Mouse (Mus musculus): ENCODE results near the gene Pou5f1. TPM values are rescaled to one million over a fixed set of nuclear protein-coding genes. Genes with fewer than 3 reads are reported as not detected.

Pou5f1 gene
- polyA plus RNA-seq, 1 experiment from 2014 or later = not detected

DNA sequence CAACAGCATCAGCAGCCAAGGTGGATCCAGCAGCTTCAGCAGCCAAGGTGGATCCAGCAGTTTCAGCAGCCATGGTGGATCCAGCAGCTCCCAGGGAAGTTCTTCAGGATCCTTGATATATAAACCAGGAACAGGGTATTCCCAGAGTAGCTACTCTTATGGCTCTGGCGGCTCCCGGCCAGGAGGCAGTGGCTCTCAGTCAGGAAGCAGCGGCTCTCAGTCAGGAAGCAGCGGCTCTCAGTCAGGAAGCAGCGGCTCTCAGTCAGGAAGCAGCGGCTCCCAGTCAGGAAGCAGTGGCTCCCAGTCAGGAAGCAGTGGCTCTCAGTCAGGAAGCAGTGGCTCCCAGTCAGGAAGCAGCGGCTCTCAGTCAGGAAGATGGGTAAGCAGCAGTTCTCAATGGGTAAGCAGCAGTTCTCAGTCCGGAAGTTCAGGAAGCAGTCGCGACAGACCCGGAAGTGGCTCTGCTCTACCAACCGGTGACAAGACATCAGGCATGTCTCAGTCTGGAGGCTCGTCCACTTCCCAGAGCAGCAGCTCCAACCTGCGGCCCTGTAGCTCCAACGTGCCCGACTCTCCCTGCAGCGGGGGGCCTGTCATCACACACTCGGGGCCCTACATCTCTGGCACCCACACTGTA is 49.1 kb downstream of the Pou5f1 start:
- Histone ChIP-seq H3K27ac (no peak overlapping the region), H3K4me2 (no peak overlapping the region), H3K9ac (no peak overlapping the region), H3K9me3 (replicated peaks) (no peaks in the 10 kb centered on the region; the same call in 1 of the 2 replicates), H3K27me3 (replicated peaks) (0 out of 2 replicates have a peak, but pooled peaks cover 3% of the 10 kb centered on the region), H3K4me1 (no peaks in the 10 kb centered on the region), H3K4me3 (no peak overlapping the region), H3K36me3 (no peaks in the 10 kb centered on the region)
- 73% methylated on average over 18 of the region's 18 CpGs for WGBS (ENCODE audit: insufficient replicate concordance)
- no peak for ATAC-seq

DNA sequence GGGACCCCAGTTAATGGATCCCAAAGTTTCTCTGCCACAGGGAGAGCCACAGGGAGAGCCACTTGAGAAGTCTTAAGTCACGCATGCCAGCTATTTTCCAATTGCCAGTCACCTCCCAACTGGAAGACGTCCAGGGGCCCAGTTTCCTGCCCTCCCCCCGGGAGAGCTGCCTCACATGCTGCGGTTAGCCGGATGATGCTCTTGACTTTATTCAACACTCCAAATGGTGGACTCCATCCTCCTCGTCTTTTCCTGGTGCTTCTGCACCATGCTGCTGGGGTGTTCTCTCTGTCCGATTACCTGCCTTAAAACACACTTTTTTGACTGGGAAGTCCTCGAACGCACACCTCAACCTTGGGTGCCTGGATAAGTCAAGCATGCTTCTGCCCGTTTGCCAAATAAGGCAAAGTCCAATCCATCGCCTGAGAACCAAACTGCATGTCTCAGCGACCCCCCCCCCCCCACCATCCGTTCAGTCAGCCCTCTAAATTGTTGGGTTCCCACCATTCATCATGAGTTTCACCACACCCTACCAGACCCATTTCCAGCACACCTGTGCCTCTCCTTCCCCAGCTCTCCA is 50.5 kb downstream of the Pou5f1 start:
- Histone ChIP-seq H3K27me3 (replicated peaks) (0 out of 2 replicates have a peak, but pooled peaks cover 3% of the 10 kb centered on the region), H3K27ac (no peak overlapping the region), H3K4me1 (no peaks in the 10 kb centered on the region), H3K9ac (no peak overlapping the region), H3K4me2 (no peak overlapping the region), H3K36me3 (no peaks in the 10 kb centered on the region), H3K4me3 (no peak overlapping the region), H3K9me3 (replicated peaks) (no peaks in the 10 kb centered on the region; the same call in 1 of the 2 replicates)
- WGBS (ENCODE audit: insufficient replicate concordance) = 77% methylated on average over 13 of the region's 13 CpGs
- ATAC-seq = no peak

DNA sequence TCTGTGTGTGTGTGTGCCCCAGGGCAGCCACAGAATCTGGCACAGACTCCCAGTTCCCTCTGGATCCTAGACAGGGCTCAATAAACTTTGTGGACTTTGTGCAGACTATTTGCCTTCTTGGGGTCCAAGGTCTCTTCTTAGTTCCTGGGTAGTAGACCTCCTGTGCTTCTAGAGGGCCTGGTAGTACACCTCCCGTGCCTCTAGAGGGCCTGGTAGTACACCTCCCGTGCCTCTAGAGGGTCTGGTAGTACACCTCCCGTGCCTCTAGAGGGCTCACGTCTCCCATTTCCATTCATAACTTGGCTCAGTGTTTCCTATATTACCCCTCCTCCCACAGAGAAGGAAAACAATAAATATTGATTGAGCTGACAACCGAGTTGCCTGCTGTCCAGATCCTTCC is 51.0 kb downstream of the Pou5f1 start:
- Histone ChIP-seq H3K27me3 (replicated peaks) (no peaks in the 10 kb centered on the region), H3K4me3 (no peak overlapping the region), H3K4me1 (no peaks in the 10 kb centered on the region), H3K36me3 (no peaks in the 10 kb centered on the region), H3K9me3 (replicated peaks) (no peaks in the 10 kb centered on the region; the same call in 1 of the 2 replicates), H3K4me2 (no peak overlapping the region), H3K9ac (no peak overlapping the region), H3K27ac (no peak overlapping the region)
- ATAC-seq = no peak
- WGBS (ENCODE audit: insufficient replicate concordance) = 35% methylated on average over 5 of the region's 5 CpGs

DNA sequence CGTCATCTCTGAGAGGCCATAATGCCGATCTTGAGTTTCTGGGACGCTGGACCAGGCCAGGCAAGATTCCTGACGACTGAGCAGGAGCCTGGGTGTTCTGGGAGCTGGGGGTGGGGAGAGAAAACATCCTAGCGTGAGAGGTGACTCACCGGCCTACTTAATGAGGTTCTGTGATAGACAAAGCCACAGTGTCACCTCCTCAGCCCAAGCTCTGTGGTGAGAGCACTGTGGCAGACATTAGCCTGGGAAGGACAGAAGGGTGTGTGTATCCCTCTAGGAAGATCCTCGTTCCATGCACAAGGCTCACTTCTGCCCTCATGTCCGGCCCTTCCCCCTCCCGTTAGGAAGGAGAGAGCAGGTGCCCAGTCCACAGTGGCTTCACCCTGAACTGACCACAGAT is 51.5 kb downstream of the Pou5f1 start:
- ATAC-seq = no peak
- H3K27me3 ChIP-seq (replicated peaks) = no peaks in the 10 kb centered on the region
- H3K4me1 ChIP-seq = no peaks in the 10 kb centered on the region
- H3K36me3 ChIP-seq = no peaks in the 10 kb centered on the region
- no peak overlapping the region for H3K4me3 ChIP-seq
- H3K4me2 ChIP-seq = no peak overlapping the region
- no peak overlapping the region for H3K27ac ChIP-seq
- H3K9me3 ChIP-seq (replicated peaks) = no peaks in the 10 kb centered on the region; the same call in 1 of the 2 replicates
- 62% methylated on average over 9 of the region's 9 CpGs for WGBS (ENCODE audit: insufficient replicate concordance)
- no peak overlapping the region for H3K9ac ChIP-seq

DNA sequence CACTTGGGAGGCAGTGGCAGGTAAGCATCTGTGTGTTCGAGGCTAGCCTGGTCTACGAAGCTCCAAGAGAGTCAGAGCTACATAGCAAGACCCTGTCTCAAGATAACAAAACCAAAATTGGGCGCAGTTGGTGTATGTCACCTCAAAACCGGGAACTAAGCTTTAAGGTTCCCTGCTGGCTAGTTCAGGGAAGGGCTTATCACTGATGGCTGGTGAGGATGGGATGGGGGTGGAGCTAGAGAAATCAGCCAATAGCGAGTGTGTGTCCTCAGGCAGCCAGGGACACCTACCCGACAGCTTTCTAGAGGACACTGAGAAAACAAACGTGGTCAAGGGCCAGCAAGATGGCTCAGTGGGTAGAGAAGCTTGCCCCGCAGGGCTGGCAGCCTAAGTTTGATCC is 52.4 kb downstream of the Pou5f1 start:
- Histone ChIP-seq H3K36me3 (no peaks in the 10 kb centered on the region), H3K4me1 (no peaks in the 10 kb centered on the region), H3K9me3 (replicated peaks) (no peaks in the 10 kb centered on the region; the same call in 1 of the 2 replicates), H3K4me2 (no peak overlapping the region), H3K27ac (no peak overlapping the region), H3K9ac (no peak overlapping the region), H3K27me3 (replicated peaks) (no peaks in the 10 kb centered on the region), H3K4me3 (no peak overlapping the region)
- WGBS (ENCODE audit: insufficient replicate concordance) = 39% methylated on average over 8 of the region's 8 CpGs
- no peak for ATAC-seq

Other genes with a start within 250 kb of the Pou5f1 start
- gene H2-D1, start 243.3 kb upstream of the Pou5f1 start, polyA plus RNA-seq (2016; fragmentation: Nextera tagmentation; extraction: Ambion mirVana) = 66.8 and 72.5 TPM in 2 replicates
- 0.93 and 1.0 TPM in 2 replicates for gene H2-Q1, start 185.6 kb upstream of the Pou5f1 start, polyA plus RNA-seq (2016; fragmentation: Nextera tagmentation; extraction: Ambion mirVana)
- gene H2-Q2, start 163.8 kb upstream of the Pou5f1 start, polyA plus RNA-seq (2016; fragmentation: Nextera tagmentation; extraction: Ambion mirVana) = 0.72 and 0.85 TPM in 2 replicates
- gene H2-Q4, start 126.4 kb upstream of the Pou5f1 start, polyA plus RNA-seq (2016; fragmentation: Nextera tagmentation; extraction: Ambion mirVana) = 1.9 and 2.3 TPM in 2 replicates
- 10.1 and 10.9 TPM in 2 replicates for gene H2-Q6, start 81.2 kb upstream of the Pou5f1 start, polyA plus RNA-seq (2016; fragmentation: Nextera tagmentation; extraction: Ambion mirVana)
- gene H2-Q7, start 66.9 kb upstream of the Pou5f1 start, polyA plus RNA-seq (2016; fragmentation: Nextera tagmentation; extraction: Ambion mirVana) = 23.4 and 24.6 TPM in 2 replicates
- 102 TPM in 2 replicates for gene H2-Q10, start 35.9 kb upstream of the Pou5f1 start, polyA plus RNA-seq (2016; fragmentation: Nextera tagmentation; extraction: Ambion mirVana)
- gene Tcf19, start 10.8 kb downstream of the Pou5f1 start, polyA plus RNA-seq (2016; fragmentation: Nextera tagmentation; extraction: Ambion mirVana) = 42.2 and 42.4 TPM in 2 replicates
- gene Cchcr1, start 11.1 kb downstream of the Pou5f1 start, polyA plus RNA-seq (2016; fragmentation: Nextera tagmentation; extraction: Ambion mirVana) = 10.4 and 14.1 TPM in 2 replicates
- 0.14 and 0.22 TPM in 2 replicates for gene Psors1c2, start 27.2 kb downstream of the Pou5f1 start, polyA plus RNA-seq (2016; fragmentation: Nextera tagmentation; extraction: Ambion mirVana)
- not detected in 2 replicates for gene Cdsn, start 46.1 kb downstream of the Pou5f1 start, polyA plus RNA-seq (2016; fragmentation: Nextera tagmentation; extraction: Ambion mirVana)
- not detected in 2 replicates for gene 2300002M23Rik, start 61.4 kb downstream of the Pou5f1 start, polyA plus RNA-seq (2016; fragmentation: Nextera tagmentation; extraction: Ambion mirVana)
- gene Sfta2, start 95.5 kb downstream of the Pou5f1 start, polyA plus RNA-seq (2016; fragmentation: Nextera tagmentation; extraction: Ambion mirVana) = not detected in 2 replicates
- not detected in 2 replicates for gene Gm9573, start 120.6 kb downstream of the Pou5f1 start, polyA plus RNA-seq (2016; fragmentation: Nextera tagmentation; extraction: Ambion mirVana)
- 0.05 TPM in 1 of 2 replicates, not detected in the other for gene Mucl3, start 137.7 kb downstream of the Pou5f1 start, polyA plus RNA-seq (2016; fragmentation: Nextera tagmentation; extraction: Ambion mirVana)
- 10.7 and 11.8 TPM in 2 replicates for gene Vars2, start 161.6 kb downstream of the Pou5f1 start, polyA plus RNA-seq (2016; fragmentation: Nextera tagmentation; extraction: Ambion mirVana)
- 38.3 and 44.0 TPM in 2 replicates for gene Gtf2h4, start 167.7 kb downstream of the Pou5f1 start, polyA plus RNA-seq (2016; fragmentation: Nextera tagmentation; extraction: Ambion mirVana)
- 5.7 and 6.1 TPM in 2 replicates for gene Ddr1, start 198.6 kb downstream of the Pou5f1 start, polyA plus RNA-seq (2016; fragmentation: Nextera tagmentation; extraction: Ambion mirVana)

Measured in liver, embryonic 12.5 days (tissue).